Mouse (Mus musculus) heart, embryonic 11.5 days (tissue): ENCODE measurements at regions not wholly inside any gene's neighbourhood (a gene's known extent, or its start where the extent isn't known, plus 50 kb on each side); places are given as distances from the start of the nearest gene placed in this dataset.
A peak's percentile ranks its signal among the peaks of the same experiment; 100 is the strongest.

Source experiments
- ATAC-seq: fragments of 200-750 bp; cut with Nextera tagmentation; replicated peaks from 2 replicates; pipeline ENCODE4 v1.8.0; 2017; ENCODE audit warnings: moderate library complexity; ENCODE audit not compliant: insufficient number of reproducible peaks, low FRiP score, low TSS enrichment
- H3K27ac ChIP-seq: fragments of 300-500 bp; sonication (generic); 2 replicates; pipeline ENCODE4 v1.5.1; 2014; ENCODE audit warnings: mild to moderate bottlenecking, low read depth, low read length
- H3K27me3 ChIP-seq: fragments of 300-500 bp; sonication (generic); 2 replicates; pipeline ENCODE4 v1.6.1; 2014; ENCODE audit warnings: mild to moderate bottlenecking, low read length, mixed read lengths; ENCODE audit not compliant: control insufficient read depth, insufficient read depth
- H3K36me3 ChIP-seq: fragments of 300-500 bp; sonication (generic); 2 replicates; pipeline ENCODE4 v1.6.1; 2014; ENCODE audit warnings: mild to moderate bottlenecking, low read length, moderate library complexity, mixed read lengths; ENCODE audit not compliant: control insufficient read depth, insufficient read depth
- H3K4me1 ChIP-seq: fragments of 300-500 bp; sonication (generic); 2 replicates; pipeline ENCODE4 v1.6.1; 2014; ENCODE audit warnings: low read length; ENCODE audit not compliant: control insufficient read depth, insufficient read depth
- H3K4me2 ChIP-seq: fragments of 300-500 bp; sonication (generic); 2 replicates; pipeline ENCODE4 v1.6.1; 2014; ENCODE audit warnings: mild to moderate bottlenecking, moderate library complexity
- H3K4me3 ChIP-seq: fragments of 300-500 bp; sonication (generic); 2 replicates; pipeline ENCODE4 v1.5.1; 2014; ENCODE audit warnings: low read depth, low read length
- H3K9ac ChIP-seq: fragments of 300-500 bp; sonication (generic); 2 replicates; pipeline ENCODE4 v1.6.1; 2014; ENCODE audit warnings: mild to moderate bottlenecking, low read depth, low read length, moderate library complexity
- H3K9me3 ChIP-seq: fragments of 300-500 bp; sonication (generic); replicated peaks from 2 replicates; pipeline ENCODE4 v1.6.1; 2016; ENCODE audit warnings: low read length; ENCODE audit not compliant: control insufficient read depth
- WGBS: fragments of 180-500 bp; shearing (Covaris S2); extraction: QIAGEN DNeasy Blood & Tissue Kit; methylation state at CpG from one replicate; pipeline ENCODE4 v1.1.7; 2014; ENCODE audit not compliant: insufficient replicate concordance; 5-methylcytosine and 5-hydroxymethylcytosine counted together

DNA sequence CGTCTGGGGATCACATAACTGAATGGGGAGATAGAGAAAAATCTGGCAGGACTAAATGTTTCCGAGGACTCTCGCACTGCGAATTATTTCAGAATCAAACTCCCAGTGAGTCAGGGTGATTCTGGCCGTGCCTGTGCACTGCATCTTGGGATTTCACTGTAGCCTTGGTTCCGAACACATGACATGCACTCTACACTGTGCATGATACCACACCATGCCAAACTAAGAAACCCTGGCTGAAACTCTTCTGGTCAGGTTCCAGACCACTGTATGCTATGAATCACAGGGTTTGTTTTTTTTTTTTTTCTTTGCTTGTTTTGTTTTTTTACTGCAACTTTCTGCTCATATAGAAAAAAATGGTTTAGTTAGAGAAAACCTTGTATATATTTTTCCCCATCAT is 79.7 kb upstream of the Runx1 start:
- Histone ChIP-seq H3K9me3 (no peaks in the 10 kb centered on the region), H3K36me3 (no peaks in the 10 kb centered on the region), H3K27me3 (peaks cover 53% of the 10 kb centered on the region), H3K9ac (no peak overlapping the region), H3K4me1 (no peaks in the 10 kb centered on the region), H3K4me3 (no peak overlapping the region), H3K4me2 (no peak overlapping the region), H3K27ac (no peak overlapping the region)
- no peak for ATAC-seq
- WGBS, result 83% methylated on average over 6 of the region's 6 CpGs

DNA sequence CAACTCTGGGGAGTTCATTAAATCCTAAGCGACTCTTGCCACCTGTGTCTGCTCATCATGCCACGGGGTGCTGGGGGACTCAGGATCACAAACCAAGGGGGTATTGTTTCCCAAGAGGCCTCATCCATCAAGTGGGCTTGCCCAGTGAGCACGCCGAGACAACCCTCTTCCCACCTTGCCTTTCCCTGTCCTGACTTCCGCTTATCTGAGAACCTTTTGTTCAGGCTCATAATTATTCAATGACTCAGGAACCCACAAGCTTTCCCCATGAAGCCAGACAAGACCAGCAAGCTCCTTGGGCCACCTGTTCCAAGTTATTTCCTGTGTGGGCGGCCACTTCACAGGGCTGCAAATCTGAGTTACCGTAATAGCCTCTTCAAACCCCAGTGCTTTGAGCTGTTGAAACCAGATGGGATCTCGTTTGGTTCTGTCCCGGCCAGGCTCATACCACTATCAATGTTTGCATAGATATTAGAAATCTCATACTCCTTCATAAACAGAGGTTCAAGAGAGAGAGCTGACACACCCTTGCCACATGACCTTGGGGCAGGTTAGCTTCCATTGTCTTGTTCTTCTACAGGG is 78.0 kb upstream of the Runx1 start:
- no peaks in the 10 kb centered on the region for H3K4me1 ChIP-seq

DNA sequence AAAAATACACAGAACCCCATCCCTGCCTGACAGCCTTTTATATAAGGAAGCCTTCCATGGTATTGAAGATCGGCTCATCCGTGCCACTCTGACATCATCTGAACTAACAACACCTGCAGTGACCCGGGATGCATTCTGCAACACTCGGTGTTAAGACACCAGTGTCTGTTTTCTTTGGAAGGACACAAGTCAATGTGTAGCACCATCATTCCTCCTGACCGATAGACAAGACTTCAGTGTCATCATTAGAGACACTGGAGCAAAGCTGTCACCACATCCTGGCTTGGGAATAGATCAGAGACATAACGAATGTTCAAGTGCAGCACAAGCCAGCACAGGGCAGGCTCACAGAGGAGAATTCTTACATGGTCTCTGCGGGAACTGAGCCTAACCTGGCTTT is 77.5 kb upstream of the Runx1 start:
- ATAC-seq, result no peak
- H3K27me3 ChIP-seq, result peaks cover 55% of the 10 kb centered on the region
- WGBS, result 81% methylated on average over 7 of the region's 7 CpGs
- H3K4me1 ChIP-seq, result no peaks in the 10 kb centered on the region
- H3K9ac ChIP-seq, result no peak overlapping the region
- H3K27ac ChIP-seq, result no peak overlapping the region
- H3K4me3 ChIP-seq, result no peak overlapping the region
- H3K4me2 ChIP-seq, result no peak overlapping the region
- no peaks in the 10 kb centered on the region for H3K9me3 ChIP-seq
- H3K36me3 ChIP-seq, result no peaks in the 10 kb centered on the region

More for the DNA sequence above, 78.0 kb upstream of the Runx1 start:
- Histone ChIP-seq H3K9me3 (no peaks in the 10 kb centered on the region), H3K4me2 (no peak overlapping the region), H3K4me3 (no peak overlapping the region), H3K27me3 (peaks cover 58% of the 10 kb centered on the region), H3K27ac (no peak overlapping the region), H3K9ac (no peak overlapping the region), H3K36me3 (no peaks in the 10 kb centered on the region)
- ATAC-seq, result no peak
- 66% methylated on average over 9 of the region's 9 CpGs for WGBS

DNA sequence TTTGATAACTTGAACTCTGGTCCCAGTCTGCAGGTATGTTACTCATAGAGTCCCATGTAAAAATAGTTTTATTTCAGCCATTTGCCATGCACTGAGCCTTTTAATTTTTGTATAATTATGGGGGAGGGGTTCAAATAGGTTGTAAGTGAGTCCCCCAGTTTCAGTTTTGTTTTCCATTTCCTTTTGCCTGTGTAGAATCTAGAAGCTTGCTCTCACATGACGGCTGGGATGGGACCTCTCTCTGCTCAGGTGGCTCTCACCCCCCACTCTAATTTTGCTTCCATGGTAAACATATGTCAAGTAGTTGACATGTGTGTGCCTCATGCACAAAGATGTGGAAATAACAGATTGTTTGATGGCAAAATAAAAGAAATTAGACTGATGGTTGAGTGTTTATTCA is 73.8 kb upstream of the Runx1 start:
- Histone ChIP-seq H3K27ac (no peak overlapping the region), H3K4me1 (no peaks in the 10 kb centered on the region), H3K4me3 (no peak overlapping the region), H3K27me3 (peaks cover 61% of the 10 kb centered on the region), H3K9ac (no peak overlapping the region), H3K36me3 (no peaks in the 10 kb centered on the region), H3K9me3 (no peaks in the 10 kb centered on the region), H3K4me2 (no peak overlapping the region)
- 76% methylated on average over 1 of the region's 1 CpGs for WGBS
- no peak for ATAC-seq

DNA sequence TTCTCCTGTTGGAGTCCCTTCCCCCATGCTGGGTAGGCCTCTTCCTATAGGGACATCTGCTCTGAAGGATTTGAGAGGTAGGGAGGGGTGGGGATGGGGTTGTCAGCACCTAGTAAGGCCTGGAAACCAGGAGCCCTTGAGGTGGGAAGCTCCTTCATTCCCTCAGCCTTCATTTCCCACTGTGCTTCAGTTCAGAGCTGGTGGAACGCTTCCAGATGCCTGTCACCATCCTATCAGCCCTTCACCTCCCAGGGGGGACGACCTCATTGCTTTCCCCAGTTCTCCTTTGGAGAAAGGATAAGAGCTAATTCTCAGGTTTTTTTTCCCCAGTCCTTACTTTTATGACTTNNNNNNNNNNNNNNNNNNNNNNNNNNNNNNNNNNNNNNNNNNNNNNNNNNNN is 65.8 kb upstream of the Runx1 start:
- Histone ChIP-seq H3K27ac (no peak overlapping the region), H3K36me3 (no peaks in the 10 kb centered on the region), H3K9ac (no peak overlapping the region), H3K4me1 (peaks cover 5% of the 10 kb centered on the region; the same call in 1 of the 2 replicates), H3K4me2 (no peak overlapping the region), H3K4me3 (no peak overlapping the region), H3K9me3 (no peaks in the 10 kb centered on the region), H3K27me3 (peaks cover 70% of the 10 kb centered on the region)
- WGBS, result 14% methylated on average over 2 of the region's 2 CpGs
- ATAC-seq, result no peak

DNA sequence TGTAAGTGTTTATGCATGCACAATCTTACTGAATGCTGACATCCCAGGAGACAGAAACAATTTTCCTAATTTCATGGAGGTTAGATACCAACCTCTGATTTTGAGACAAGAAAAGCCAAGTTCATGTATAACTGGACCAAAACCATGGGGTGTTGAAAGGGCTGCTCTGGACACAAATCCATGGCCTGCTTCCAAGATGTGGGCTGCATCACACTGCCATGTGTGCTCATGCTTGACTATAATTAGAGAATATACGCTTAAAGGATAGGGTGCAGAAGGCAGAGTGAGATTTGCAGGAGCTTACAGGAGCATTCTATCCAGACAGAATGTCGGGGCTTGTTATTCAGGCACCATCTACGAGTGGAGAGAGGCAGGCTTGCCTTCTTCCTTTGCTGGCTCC is 64.8 kb upstream of the Runx1 start:
- H3K4me2 ChIP-seq, result no peak overlapping the region

DNA sequence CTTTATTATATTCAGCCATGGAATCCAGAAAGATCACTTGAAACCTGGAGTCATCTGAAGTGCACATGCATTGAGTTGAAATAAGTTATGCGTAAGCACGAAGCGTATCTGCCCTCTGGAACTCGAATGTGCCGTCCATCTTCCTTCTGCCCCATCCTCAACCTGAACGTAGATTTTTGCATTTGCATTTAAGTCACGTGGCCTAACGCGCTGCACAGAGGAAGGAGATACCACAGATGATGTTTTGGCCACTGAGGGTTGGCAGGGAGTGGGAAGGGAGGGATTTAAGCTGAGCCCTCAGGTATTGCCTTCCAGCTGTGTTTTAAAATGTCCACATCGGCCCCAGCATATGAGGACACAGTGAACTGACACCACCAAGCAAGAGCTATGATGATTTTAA is 63.6 kb upstream of the Runx1 start:
- H3K4me3 ChIP-seq, result no peak overlapping the region
- no peak overlapping the region for H3K4me2 ChIP-seq
- ATAC-seq, result no peak
- peaks cover 5% of the 10 kb centered on the region; the same call in 1 of the 2 replicates for H3K4me1 ChIP-seq
- no peak overlapping the region for H3K27ac ChIP-seq
- no peaks in the 10 kb centered on the region for H3K9me3 ChIP-seq
- peaks cover 80% of the 10 kb centered on the region for H3K27me3 ChIP-seq
- no peak overlapping the region for H3K9ac ChIP-seq
- 89% methylated on average over 10 of the region's 10 CpGs for WGBS
- H3K36me3 ChIP-seq, result no peaks in the 10 kb centered on the region

More for the DNA sequence above, 64.8 kb upstream of the Runx1 start:
- H3K27ac ChIP-seq, result no peak overlapping the region
- peaks cover 5% of the 10 kb centered on the region; the same call in 1 of the 2 replicates for H3K4me1 ChIP-seq
- no peaks in the 10 kb centered on the region for H3K36me3 ChIP-seq
- H3K9me3 ChIP-seq, result no peaks in the 10 kb centered on the region
- 71% methylated on average over 3 of the region's 3 CpGs for WGBS
- H3K27me3 ChIP-seq, result peaks cover 72% of the 10 kb centered on the region
- no peak for ATAC-seq
- H3K4me3 ChIP-seq, result no peak overlapping the region
- H3K9ac ChIP-seq, result no peak overlapping the region

DNA sequence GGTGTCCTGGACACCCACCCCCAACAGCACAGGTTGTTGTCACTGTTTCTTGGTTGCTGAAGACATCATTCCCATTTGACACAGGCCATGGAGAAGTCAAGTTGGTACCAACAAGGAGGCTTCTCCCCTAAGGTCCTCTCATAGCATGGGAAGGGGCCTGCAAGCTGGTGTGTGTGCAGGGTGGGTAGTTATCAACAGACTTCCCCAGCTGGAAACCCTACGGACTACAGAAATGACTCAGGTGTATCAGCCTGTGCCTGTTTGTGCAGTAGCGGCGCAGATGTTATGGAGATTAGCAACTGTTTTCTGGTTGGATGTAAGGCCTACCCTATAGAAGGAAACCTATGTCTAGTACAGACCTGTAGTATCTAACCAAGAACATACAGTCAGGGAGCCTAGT is 60.3 kb upstream of the Runx1 start:
- Histone ChIP-seq H3K27ac (no peak overlapping the region), H3K4me3 (no peak overlapping the region), H3K9me3 (no peaks in the 10 kb centered on the region), H3K27me3 (peaks cover 84% of the 10 kb centered on the region), H3K4me2 (no peak overlapping the region), H3K9ac (no peak overlapping the region), H3K4me1 (peaks cover 11% of the 10 kb centered on the region), H3K36me3 (no peaks in the 10 kb centered on the region)
- no peak for ATAC-seq
- 87% methylated on average over 3 of the region's 3 CpGs for WGBS

DNA sequence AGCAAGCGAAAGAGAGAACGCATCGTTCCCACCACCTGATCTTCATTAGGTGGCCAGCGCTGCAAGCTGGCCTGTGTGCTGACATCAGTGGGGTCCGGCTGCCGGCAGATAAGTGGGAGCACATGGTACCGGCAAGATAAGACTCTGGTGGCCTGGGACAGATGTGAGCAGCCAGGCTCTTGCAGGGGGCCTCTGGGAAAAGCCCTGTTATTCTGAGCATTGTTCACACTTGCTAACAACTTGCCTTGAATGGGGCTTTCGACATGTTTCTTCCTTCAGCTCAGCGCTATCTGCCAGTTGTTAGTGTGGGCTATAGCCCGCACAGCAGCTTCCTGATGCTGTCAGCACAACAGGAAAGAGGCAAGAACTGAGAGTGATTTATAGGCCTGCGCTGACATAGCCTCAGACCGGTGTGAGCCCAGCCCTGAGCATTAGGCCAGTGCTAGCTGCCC is 57.9 kb upstream of the Runx1 start:
- WGBS, result 6% methylated on average over 12 of the region's 12 CpGs
- Histone ChIP-seq H3K4me3 (no peak overlapping the region), H3K4me2 (peak overlapping the region; percentile 32), H3K9me3 (no peaks in the 10 kb centered on the region), H3K9ac (no peak overlapping the region), H3K27ac (peak overlapping the region; percentile 12), H3K36me3 (no peaks in the 10 kb centered on the region), H3K4me1 (peaks cover 11% of the 10 kb centered on the region), H3K27me3 (peaks cover 86% of the 10 kb centered on the region)
- peak; percentile 95 for ATAC-seq
